Mouse (Mus musculus) hindbrain, embryonic 11.5 days (tissue): ENCODE measurements around the gene Zbtb20. TPM values are rescaled to one million over a fixed set of nuclear protein-coding genes. Genes with fewer than 3 reads are reported as not detected.
A peak's percentile ranks its signal among the peaks of the same experiment; 100 is the strongest.

Experiments
- ATAC-seq: fragments of 200-750 bp; cut with Nextera tagmentation; 2 replicates; pipeline ENCODE4 v1.8.0; 2017; ENCODE audit warnings: mild to moderate bottlenecking, moderate TSS enrichment, moderate library complexity; ENCODE audit not compliant: low FRiP score
- DNase-seq: peaks from one replicate; pipeline ENCODE4 v3.0.0-alpha.2; 2015; ENCODE audit warnings: low spot score
- H3K27ac ChIP-seq: fragments of 300-500 bp; sonication (generic); 2 replicates; pipeline ENCODE4 v1.5.1; 2014; ENCODE audit warnings: mild to moderate bottlenecking, low read depth, low read length
- H3K27me3 ChIP-seq: fragments of 300-500 bp; sonication (generic); 2 replicates; pipeline ENCODE4 v1.6.1; 2014; ENCODE audit warnings: mild to moderate bottlenecking, low read length, moderate library complexity, mixed read lengths; ENCODE audit not compliant: control insufficient read depth, insufficient read depth
- H3K36me3 ChIP-seq: fragments of 300-500 bp; sonication (generic); 2 replicates; pipeline ENCODE4 v1.6.1; 2014; ENCODE audit warnings: mild to moderate bottlenecking, low read length, moderate library complexity, mixed read lengths; ENCODE audit not compliant: control insufficient read depth, insufficient read depth
- H3K4me1 ChIP-seq: fragments of 300-500 bp; sonication (generic); replicated peaks from 2 replicates; pipeline ENCODE4 v1.6.1; 2014; ENCODE audit warnings: low read length, mixed read lengths; ENCODE audit not compliant: control insufficient read depth, insufficient read depth
- H3K4me2 ChIP-seq: fragments of 300-500 bp; sonication (generic); replicated peaks from 2 replicates; pipeline ENCODE4 v1.6.1; 2014; ENCODE audit warnings: mild to moderate bottlenecking, low read depth, low read length
- H3K4me3 ChIP-seq: fragments of 300-500 bp; sonication (generic); 2 replicates; pipeline ENCODE4 v1.5.1; 2014; ENCODE audit warnings: low read depth, low read length
- H3K9ac ChIP-seq: fragments of 300-500 bp; sonication (generic); 2 replicates; pipeline ENCODE4 v1.6.1; 2014; ENCODE audit warnings: low read depth, low read length
- H3K9me3 ChIP-seq: fragments of 300-500 bp; sonication (generic); 2 replicates; pipeline ENCODE4 v1.6.1; 2016; ENCODE audit warnings: low read length; ENCODE audit not compliant: control insufficient read depth
- WGBS: fragments of 180-500 bp; shearing (Covaris S2); extraction: QIAGEN DNeasy Blood & Tissue Kit; methylation state at CpG from one replicate; pipeline ENCODE4 v1.1.7; 2014; 5-methylcytosine and 5-hydroxymethylcytosine counted together
- polyA plus RNA-seq: library from polyadenylated mRNA; unstranded; fragments of >200 nt; fragmentation: Nextera tagmentation; extraction: Ambion mirVana; gene quantifications from 2 replicates; pipeline ENCODE4 v1.2.1, GENCODE M21; 2014

The Zbtb20 gene
- polyA plus RNA-seq, 1 experiment from 2014 or later, result 64.1 TPM

GRCm38 (mm10) chr16:43573181-43573833, 697.6 kb downstream of the Zbtb20 start:
- Histone ChIP-seq H3K27ac (peak overlapping the region; percentile 53), H3K9me3 (no peaks in the 10 kb centered on the region), H3K4me1 (0 out of 2 replicates have a peak, but pooled peaks cover 5% of the 10 kb centered on the region), H3K9ac (no peak overlapping the region), H3K36me3 (no peaks in the 10 kb centered on the region), H3K27me3 (no peaks in the 10 kb centered on the region), H3K4me2 (no peak overlapping the region), H3K4me3 (no peak overlapping the region)
- 43% methylated on average over 14 of the region's 14 CpGs for WGBS
- ATAC-seq (peak; percentile 59; the same call in 1 of the 2 replicates), DNase-seq (peak; percentile 30)

- Histone ChIP-seq H3K4me1 (0 out of 2 replicates have a peak, but pooled peaks cover 5% of the 10 kb centered on the region), H3K4me3 (no peak overlapping the region), H3K36me3 (no peaks in the 10 kb centered on the region), H3K4me2 (no peak overlapping the region), H3K9me3 (no peaks in the 10 kb centered on the region), H3K27ac (0 out of 2 replicates have a peak overlapping the region, but pooled peaks have one; percentile 53), H3K27me3 (no peaks in the 10 kb centered on the region), H3K9ac (no peak overlapping the region)
- ATAC-seq, result peak; percentile 73
- peak; percentile 86 for DNase-seq
- WGBS, result 48% methylated on average over 7 of the region's 7 CpGs
Measured at GRCm38 (mm10) chr16:43574006-43574764, 698.5 kb downstream of the Zbtb20 start.

DNA sequence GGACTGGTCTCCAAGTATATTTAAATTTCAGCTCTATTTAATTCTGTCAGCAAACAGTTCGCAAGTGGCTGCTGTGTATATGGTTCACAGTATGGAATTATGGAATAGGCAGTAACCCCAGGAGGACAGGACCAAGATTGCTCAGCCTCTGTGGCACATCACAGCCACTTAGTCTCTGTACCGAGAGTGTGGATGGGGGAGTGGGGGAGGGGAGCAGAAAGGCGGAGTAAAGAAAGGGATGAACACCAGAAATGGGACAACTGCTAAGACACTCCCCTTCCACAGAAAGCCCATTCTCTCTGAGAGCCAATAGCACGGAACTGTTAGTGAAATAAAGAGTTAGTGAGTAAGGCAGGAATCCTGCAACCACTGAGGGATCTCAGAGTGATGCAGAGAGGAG, 699.4 kb downstream of the Zbtb20 start:
- no peaks in the 10 kb centered on the region for H3K27me3 ChIP-seq
- H3K9me3 ChIP-seq, result no peaks in the 10 kb centered on the region
- ATAC-seq (no peak), DNase-seq (no peak)
- 0 out of 2 replicates have a peak, but pooled peaks cover 5% of the 10 kb centered on the region for H3K4me1 ChIP-seq
- 48% methylated on average over 4 of the region's 4 CpGs for WGBS
- H3K36me3 ChIP-seq, result no peaks in the 10 kb centered on the region
- no peak overlapping the region for H3K4me3 ChIP-seq
- no peak overlapping the region for H3K9ac ChIP-seq
- no peak overlapping the region for H3K27ac ChIP-seq
- H3K4me2 ChIP-seq, result no peak overlapping the region

GRCm38 (mm10) chr16:43575507-43575906, 699.8 kb downstream of the Zbtb20 start:
- H3K9ac ChIP-seq, result no peak overlapping the region

DNA sequence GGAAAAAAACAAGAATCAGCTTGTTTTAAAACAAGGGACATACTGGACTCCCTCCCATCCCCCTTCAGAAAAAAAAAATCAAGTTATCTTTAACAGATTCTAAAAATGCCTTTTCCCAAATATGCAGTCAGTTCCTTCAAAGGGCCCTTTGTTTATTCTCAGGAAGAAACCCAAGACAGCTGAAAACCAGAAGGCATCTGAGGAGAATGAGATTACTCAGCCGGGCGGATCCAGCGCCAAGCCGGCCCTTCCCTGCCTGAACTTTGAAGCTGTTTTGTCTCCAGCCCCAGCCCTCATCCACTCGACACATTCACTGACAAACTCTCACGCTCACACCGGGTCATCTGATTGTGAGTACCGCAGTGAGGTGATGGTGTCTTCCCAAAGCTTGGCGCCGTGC, 701.7 kb downstream of the Zbtb20 start:
- 10% methylated on average over 10 of the region's 10 CpGs for WGBS
- Histone ChIP-seq H3K36me3 (0 out of 2 replicates have a peak, but pooled peaks cover 2% of the 10 kb centered on the region), H3K4me3 (no peak overlapping the region), H3K9me3 (no peaks in the 10 kb centered on the region), H3K4me2 (no peak overlapping the region), H3K27ac (peak overlapping the region; percentile 40; the same call in 1 of the 2 replicates), H3K27me3 (no peaks in the 10 kb centered on the region), H3K9ac (no peak overlapping the region), H3K4me1 (0 out of 2 replicates have a peak, but pooled peaks cover 5% of the 10 kb centered on the region)
- DNase-seq (peak; percentile 46), ATAC-seq (no peak)

More at GRCm38 (mm10) chr16:43575507-43575906, 699.8 kb downstream of the Zbtb20 start:
- Histone ChIP-seq H3K9me3 (no peaks in the 10 kb centered on the region), H3K4me1 (0 out of 2 replicates have a peak, but pooled peaks cover 5% of the 10 kb centered on the region), H3K4me3 (no peak overlapping the region), H3K4me2 (no peak overlapping the region), H3K27me3 (no peaks in the 10 kb centered on the region), H3K27ac (0 out of 2 replicates have a peak overlapping the region, but pooled peaks have one; percentile 38), H3K36me3 (0 out of 2 replicates have a peak, but pooled peaks cover 2% of the 10 kb centered on the region)
- ATAC-seq (no peak), DNase-seq (no peak)
- 53% methylated on average over 9 of the region's 9 CpGs for WGBS

GRCm38 (mm10) chr16:43578351-43578750, 702.7 kb downstream of the Zbtb20 start:
- no peak overlapping the region for H3K9ac ChIP-seq
- 0 out of 2 replicates have a peak, but pooled peaks cover 3% of the 10 kb centered on the region for H3K4me1 ChIP-seq
- H3K27me3 ChIP-seq, result no peaks in the 10 kb centered on the region
- 0 out of 2 replicates have a peak, but pooled peaks cover 2% of the 10 kb centered on the region for H3K36me3 ChIP-seq
- no peak overlapping the region for H3K4me2 ChIP-seq
- ATAC-seq (no peak), DNase-seq (no peak)
- H3K4me3 ChIP-seq, result no peak overlapping the region
- 51% methylated on average over 5 of the region's 5 CpGs for WGBS
- no peaks in the 10 kb centered on the region for H3K9me3 ChIP-seq
- no peak overlapping the region for H3K27ac ChIP-seq

DNA sequence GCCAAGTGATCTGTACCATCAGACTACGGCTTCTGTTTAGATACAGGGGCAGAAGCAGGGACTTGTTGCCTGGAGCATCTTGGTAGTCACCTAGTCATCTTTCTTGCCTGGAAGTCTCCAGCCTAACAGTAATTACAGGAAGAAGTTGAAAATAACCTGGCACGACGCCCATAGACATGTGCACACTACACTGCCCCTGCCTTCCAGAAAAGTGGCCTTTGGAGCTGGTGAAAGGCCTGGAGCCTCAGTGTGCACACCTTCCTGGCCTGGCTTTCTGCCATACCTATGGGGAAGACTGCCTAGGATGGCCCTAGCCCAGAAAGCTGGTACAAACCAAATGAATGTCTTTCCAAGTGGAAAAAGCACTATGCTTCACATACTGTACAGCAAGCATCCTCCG, 703.4 kb downstream of the Zbtb20 start:
- Histone ChIP-seq H3K27ac (no peak overlapping the region), H3K4me1 (0 out of 2 replicates have a peak, but pooled peaks cover 3% of the 10 kb centered on the region), H3K4me2 (no peak overlapping the region), H3K4me3 (no peak overlapping the region), H3K9me3 (no peaks in the 10 kb centered on the region), H3K27me3 (no peaks in the 10 kb centered on the region), H3K9ac (no peak overlapping the region), H3K36me3 (0 out of 2 replicates have a peak, but pooled peaks cover 2% of the 10 kb centered on the region)
- DNase-seq, result no peak
- ATAC-seq, result no peak
- WGBS, result 94% methylated on average over 4 of the region's 4 CpGs

DNA sequence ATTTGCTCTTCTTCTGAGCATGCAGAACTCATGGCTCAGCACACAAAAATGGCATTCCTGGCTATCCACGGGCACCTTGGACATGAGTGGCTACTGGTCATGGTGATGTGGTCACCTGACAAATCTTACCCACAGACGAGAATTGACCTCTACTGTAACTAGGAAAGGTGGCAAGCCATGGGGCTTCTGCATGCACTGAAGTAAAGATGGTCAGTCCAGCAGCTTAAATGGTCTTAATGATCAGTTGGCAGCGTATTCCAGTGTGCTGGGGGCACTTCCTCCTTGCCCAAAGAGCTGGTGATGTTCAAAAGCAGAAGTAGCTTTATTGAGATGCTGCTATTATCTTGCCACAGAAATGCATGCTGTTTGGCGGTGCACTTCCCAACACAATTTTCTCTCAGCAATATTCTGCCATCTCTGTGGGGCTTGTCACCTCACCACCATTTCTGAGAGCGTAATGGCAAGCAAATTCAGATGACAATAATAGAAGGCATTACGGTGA, 704.7 kb downstream of the Zbtb20 start:
- Histone ChIP-seq H3K9ac (no peak overlapping the region), H3K27me3 (no peaks in the 10 kb centered on the region), H3K9me3 (no peaks in the 10 kb centered on the region), H3K4me2 (no peak overlapping the region), H3K36me3 (0 out of 2 replicates have a peak, but pooled peaks cover 2% of the 10 kb centered on the region), H3K4me1 (0 out of 2 replicates have a peak, but pooled peaks cover 3% of the 10 kb centered on the region), H3K4me3 (no peak overlapping the region), H3K27ac (no peak overlapping the region)
- ATAC-seq (no peak), DNase-seq (no peak)
- 90% methylated on average over 6 of the region's 6 CpGs for WGBS
